Comparison of ENCODE assay signal across 23 mouse cellular contexts in genomic region chr9:99397056-99397815, GRCm38 (mm10). TPM values are rescaled to one million over a fixed set of nuclear protein-coding genes. Genes with fewer than 3 reads are reported as not detected.
DNase-seq lines count a peak whose midpoint lies in the region; ATAC-seq lines count a peak whose summit lies in the region.
"Had no signal": no experiment of that assay in that cellular context is flagged by ENCODE, and none has a peak within 500 bp of the region (broad histone marks: within the 10 kb centered on the region; RNA-seq: fewer than 3 reads in every experiment).

No protein-coding gene starts in this region.

- intact Hi-C loops in heart, postnatal 10 days (cut with DNase I) = no loop called here
- intact Hi-C loops in heart, postnatal 36 days (cut with DNase I) = no loop called here
- intact Hi-C loops in gastrocnemius, postnatal 14 days (cut with DNase I; ENCODE audit: low total_unique reads) = no loop called here

- ATAC-seq in forebrain, embryonic 16.5 days = no peak
- ATAC-seq: CD4-positive, CD25-positive, alpha-beta regulatory T cell, adult 4 months; intestine, postnatal 0 days had no signal

- no peaks in the 10 kb centered on the region for H3K27me3 ChIP-seq in forebrain, embryonic 16.5 days (replicated peaks; ENCODE audit: control insufficient read depth, insufficient read depth, low read length)
- H3K27me3 ChIP-seq: heart, embryonic 13.5 days; lung, embryonic 15.5 days; neural tube, embryonic 12.5 days had no signal

- WGBS in forebrain, embryonic 16.5 days = 78% methylated on average over 13 of the region's 13 CpGs

- H3K9ac ChIP-seq in forebrain, embryonic 16.5 days (replicated peaks; ENCODE audit: low read depth, low read length) = no peak overlapping the region
- H3K9ac ChIP-seq: heart, embryonic 13.5 days; hindbrain, embryonic 14.5 days; lung, embryonic 15.5 days; neural tube, embryonic 12.5 days had no signal

- peak; percentile 32 to 38 for DNase-seq in heart, postnatal 10 days
- DNase-seq in heart, postnatal 36 days = no peak
- DNase-seq in cerebellum, adult 18-20 months = peak; percentile 54 to 55
- DNase-seq in cerebellum, adult 9-11 months = peak; percentile 64
- DNase-seq in gastrocnemius, postnatal 14 days = peak; percentile 43
- DNase-seq in kidney, adult 11 months = no peak
- DNase-seq: adrenal gland, postnatal 10 days; kidney, postnatal 10 days; layer of hippocampus, adult 9-11 months; liver; right cerebral cortex, postnatal 4 days had no signal

- H3K4me1 ChIP-seq in forebrain, embryonic 16.5 days (replicated peaks; ENCODE audit: control insufficient read depth, insufficient read depth, low read length) = peaks cover 8% of the 10 kb centered on the region
- H3K4me1 ChIP-seq: neural tube, embryonic 12.5 days had no signal

- no peak overlapping the region for H3K4me3 ChIP-seq in forebrain, embryonic 16.5 days (replicated peaks; ENCODE audit: low read length)
- H3K4me3 ChIP-seq: heart, embryonic 13.5 days; lung, embryonic 15.5 days; neural tube, embryonic 12.5 days had no signal

- no peak overlapping the region for H3K4me2 ChIP-seq in forebrain, embryonic 16.5 days (ENCODE audit: low read length)
- H3K4me2 ChIP-seq: heart, embryonic 13.5 days; hindbrain, embryonic 14.5 days; lung, embryonic 15.5 days; neural tube, embryonic 12.5 days had no signal

- H3K9me3 ChIP-seq in forebrain, embryonic 16.5 days (ENCODE audit: control insufficient read depth, low read length) = no peaks in the 10 kb centered on the region
- H3K9me3 ChIP-seq: heart, embryonic 13.5 days; lung, embryonic 15.5 days; neural tube, embryonic 12.5 days had no signal

- H3K27ac ChIP-seq in forebrain, embryonic 16.5 days (ENCODE audit: low read length) = no peak overlapping the region
- H3K27ac ChIP-seq: heart, embryonic 13.5 days; hindbrain, embryonic 14.5 days; lung, embryonic 15.5 days; neural tube, embryonic 12.5 days had no signal

- peaks cover 3% of the 10 kb centered on the region; the same call in 1 of the 2 replicates for H3K36me3 ChIP-seq in forebrain, embryonic 16.5 days (ENCODE audit: control insufficient read depth, insufficient read depth)
- H3K36me3 ChIP-seq: lung, embryonic 15.5 days had no signal

RNA-seq across cellular contexts. Expression of gene Esyt3, which starts 38.9 kb away (rescaled TPM):
- total RNA-seq in heart, postnatal 10 days (2021) = under 1 TPM; 0.31 to 0.79 TPM
- total RNA-seq in heart, postnatal 36 days (2021) = under 1 TPM; 0.30 to 0.69 TPM
- under 1 TPM in 1 of 2 experiments, not detected in 1; 0.37 TPM for total RNA-seq in gastrocnemius, postnatal 14 days (2021)
- 0.55 and 0.66 TPM in 2 replicates for polyA plus RNA-seq in forebrain, embryonic 16.5 days (2015; fragmentation: Nextera tagmentation; extraction: Ambion mirVana)
- total RNA-seq: megakaryocyte, adult 5-6 weeks; MEL had no signal
- polyA plus RNA-seq: CD4-positive, CD25-positive, alpha-beta regulatory T cell, adult 4 months had no signal

RNA-seq across cellular contexts. Expression of gene Mras, which starts 39.9 kb away (rescaled TPM):
- 10 to 100 TPM; 10.1 to 12.2 TPM for total RNA-seq in heart, postnatal 10 days (2021)
- 1 to 10 TPM; 5.2 to 6.5 TPM for total RNA-seq in heart, postnatal 36 days (2021)
- 1 to 10 TPM; 6.8 to 7.7 TPM for total RNA-seq in gastrocnemius, postnatal 14 days (2021)
- polyA plus RNA-seq in forebrain, embryonic 16.5 days (2015; fragmentation: Nextera tagmentation; extraction: Ambion mirVana) = 47.5 and 48.3 TPM in 2 replicates
- total RNA-seq: MEL had no signal
- polyA plus RNA-seq: CD4-positive, CD25-positive, alpha-beta regulatory T cell, adult 4 months had no signal

RNA-seq across cellular contexts. Expression of gene Nme9, which starts 54.0 kb away (rescaled TPM):
- total RNA-seq in heart, postnatal 10 days (2021) = not detected
- not detected for total RNA-seq in heart, postnatal 36 days (2021)
- total RNA-seq in gastrocnemius, postnatal 14 days (2021) = not detected
- 0.41 and 0.61 TPM in 2 replicates for polyA plus RNA-seq in forebrain, embryonic 16.5 days (2015; fragmentation: Nextera tagmentation; extraction: Ambion mirVana)
- total RNA-seq: adrenal gland, postnatal 10 days; left cerebral cortex, postnatal 14 days; megakaryocyte, adult 5-6 weeks had no signal
- polyA plus RNA-seq: CD4-positive, CD25-positive, alpha-beta regulatory T cell, adult 4 months; embryonic facial prominence, embryonic 11.5 days; frontal cortex, adult 2 months; heart, embryonic 13.5 days; neural tube, embryonic 12.5 days had no signal

Comparison
In these comparisons a context has a peak if more than half of its experiments do, and no peak if none do; other contexts are left out.
1. DNase-seq: peak in heart, postnatal 10 days (2 of 2), cerebellum, adult 18-20 months (2 of 2), cerebellum, adult 9-11 months (single experiment) and gastrocnemius, postnatal 14 days (single experiment); none in heart, postnatal 36 days (0 of 2) and kidney, adult 11 months (single experiment).